Mouse (Mus musculus) thymus, adult 2 months (tissue): ENCODE results near the gene Pus3. TPM values are rescaled to one million over a fixed set of nuclear protein-coding genes. Genes with fewer than 3 reads are reported as not detected.
"Not testable (repeated sequence)": the region's sequence is repeated elsewhere in the genome, so short reads cannot be mapped to it uniquely, and the experiment has no call there.

Experiments
- DNase-seq: peaks from one replicate; pipeline ENCODE4 v3.0.0; 2021
- H3K27ac ChIP-seq: fragments of 200-500 bp; 2 replicates; pipeline ENCODE4 v1.5.1; 2012; ENCODE audit warnings: low read length, control low read depth; ENCODE audit not compliant: control insufficient read depth, insufficient read depth
- H3K27me3 ChIP-seq: fragments of 200-500 bp; 2 replicates; pipeline ENCODE4 v1.6.1; 2012; ENCODE audit warnings: mild to moderate bottlenecking, low read length, moderate library complexity, mixed read lengths; ENCODE audit not compliant: control insufficient read depth, insufficient read depth
- H3K36me3 ChIP-seq: fragments of 200-500 bp; 2 replicates; pipeline ENCODE4 v1.6.1; 2012; ENCODE audit warnings: mild to moderate bottlenecking, low read length, moderate library complexity; ENCODE audit not compliant: control insufficient read depth, insufficient read depth
- H3K4me1 ChIP-seq: fragments of 200-500 bp; replicated peaks from 2 replicates; pipeline ENCODE4 v1.6.1; 2012; ENCODE audit warnings: low read length; ENCODE audit not compliant: control insufficient read depth, insufficient read depth
- H3K4me3 ChIP-seq: fragments of 200-500 bp; 2 replicates; pipeline ENCODE4 v1.5.1; 2012; ENCODE audit warnings: mild to moderate bottlenecking, low read length, control low read depth, moderate library complexity; ENCODE audit not compliant: control insufficient read depth, insufficient read depth
- CTCF ChIP-seq: fragments of 200-500 bp; IDR thresholded peaks from 2 replicates; pipeline ENCODE4 v1.5.1; 2012; ENCODE audit warnings: mild to moderate bottlenecking, control low read depth, low read length, moderate library complexity, borderline replicate concordance; ENCODE audit not compliant: control insufficient read depth, poor library complexity, insufficient read depth; ENCODE audit errors: extremely low read depth
- POLR2A ChIP-seq: fragments of 200-500 bp; IDR thresholded peaks from 2 replicates; pipeline ENCODE4 v1.6.1; 2012; ENCODE audit warnings: mild to moderate bottlenecking, low read length, control low read depth, moderate library complexity; ENCODE audit not compliant: control insufficient read depth, poor library complexity, insufficient read depth; ENCODE audit errors: extremely low read depth
- WGBS: fragments of 180-500 bp; shearing (Covaris S2); methylation state at CpG from one replicate; pipeline ENCODE4 v1.1.7; 2018; 5-methylcytosine and 5-hydroxymethylcytosine counted together
- polyA plus RNA-seq: library from polyadenylated mRNA; depleted of rRNA; stranded (reverse); fragments of >200 nt; gene quantifications from 2 replicates; pipeline ENCODE4 v1.2.3, GENCODE M21; 2012; rRNA removed

Pus3 gene
- polyA plus RNA-seq, 1 experiment = 6.1 TPM

DNA sequence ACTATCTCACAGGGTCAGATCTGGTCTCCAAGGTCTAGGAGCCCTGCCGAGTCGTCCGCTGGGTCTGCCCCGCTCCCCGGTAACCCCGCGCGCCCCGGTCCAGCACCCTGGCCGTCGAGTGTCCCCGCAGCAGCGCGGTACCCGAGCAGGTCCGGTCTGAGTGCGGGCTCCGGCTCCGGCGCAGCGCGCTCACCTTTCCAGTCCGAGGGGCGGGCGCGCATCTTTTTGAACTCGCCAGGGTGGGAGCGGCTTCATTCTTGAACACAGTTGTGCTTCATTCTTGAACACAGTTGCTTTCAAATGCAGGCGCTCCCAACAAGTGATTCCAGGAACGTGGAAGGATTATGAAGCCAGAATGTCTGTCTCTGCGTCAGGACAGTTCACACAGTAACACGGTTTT is 16.0 kb downstream of the Pus3 start:
- no peaks in the 10 kb centered on the region; the same call in 1 of the 2 replicates for H3K27me3 ChIP-seq
- H3K4me1 ChIP-seq = no peaks in the 10 kb centered on the region
- TF ChIP-seq POLR2A (no peak), CTCF (no peak)
- H3K36me3 ChIP-seq = no peaks in the 10 kb centered on the region
- 21% methylated on average over 32 of the region's 32 CpGs for WGBS
- no peak overlapping the region for H3K27ac ChIP-seq
- H3K4me3 ChIP-seq = no peak overlapping the region
- no peak for DNase-seq

DNA sequence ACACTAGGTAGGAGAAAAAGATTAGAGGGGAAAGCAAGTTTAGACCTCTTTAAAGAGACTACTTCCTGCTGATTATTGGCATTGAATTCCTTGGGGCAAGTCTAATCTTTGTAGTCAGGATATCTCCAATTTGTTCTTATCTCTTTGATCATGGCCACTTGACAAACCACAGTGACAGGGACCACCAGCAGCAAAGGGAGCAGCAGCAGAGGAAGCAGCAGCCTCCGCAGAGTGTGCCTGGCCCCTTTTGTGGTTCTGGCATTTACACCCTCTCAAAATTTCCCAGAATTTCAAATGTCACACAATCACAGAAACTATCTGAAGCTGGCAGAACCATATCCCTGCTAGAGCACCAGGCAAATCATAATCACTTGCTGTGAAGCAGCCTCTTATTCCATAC is 29.3 kb downstream of the Pus3 start:
- H3K4me1 ChIP-seq = no peaks in the 10 kb centered on the region
- DNase-seq = no peak
- no peaks in the 10 kb centered on the region for H3K36me3 ChIP-seq
- H3K27me3 ChIP-seq = no peaks in the 10 kb centered on the region
- H3K27ac ChIP-seq = no peak overlapping the region
- TF ChIP-seq CTCF = no peak
- no peak for TF ChIP-seq POLR2A
- no peak overlapping the region for H3K4me3 ChIP-seq
- 30% methylated on average over 1 of the region's 1 CpGs for WGBS

DNA sequence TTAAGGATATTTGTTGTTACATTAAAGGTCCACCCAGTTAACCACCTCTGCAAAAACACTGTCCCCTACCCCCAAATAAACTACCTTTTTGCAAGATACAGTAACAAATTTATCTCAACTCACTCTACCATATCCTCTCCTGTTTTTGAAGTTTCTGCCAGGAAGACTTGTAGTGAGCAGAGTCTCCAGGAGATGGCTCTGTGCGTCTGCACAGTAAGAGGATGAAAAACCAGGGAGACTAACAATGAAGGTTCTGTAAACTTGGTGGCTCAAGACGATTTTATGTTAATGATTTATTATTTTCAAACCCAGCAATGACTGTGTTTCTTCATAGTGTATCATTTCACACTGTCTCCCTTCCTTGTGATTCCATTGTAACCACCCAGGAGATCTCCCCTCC is 34.5 kb downstream of the Pus3 start:
- Histone ChIP-seq H3K4me3 (no peak overlapping the region), H3K4me1 (no peaks in the 10 kb centered on the region), H3K36me3 (no peaks in the 10 kb centered on the region), H3K27me3 (no peaks in the 10 kb centered on the region), H3K27ac (no peak overlapping the region)
- TF ChIP-seq POLR2A (no peak), CTCF (no peak)
- WGBS = 7% methylated on average over 2 of the region's 2 CpGs
- no peak for DNase-seq

DNA sequence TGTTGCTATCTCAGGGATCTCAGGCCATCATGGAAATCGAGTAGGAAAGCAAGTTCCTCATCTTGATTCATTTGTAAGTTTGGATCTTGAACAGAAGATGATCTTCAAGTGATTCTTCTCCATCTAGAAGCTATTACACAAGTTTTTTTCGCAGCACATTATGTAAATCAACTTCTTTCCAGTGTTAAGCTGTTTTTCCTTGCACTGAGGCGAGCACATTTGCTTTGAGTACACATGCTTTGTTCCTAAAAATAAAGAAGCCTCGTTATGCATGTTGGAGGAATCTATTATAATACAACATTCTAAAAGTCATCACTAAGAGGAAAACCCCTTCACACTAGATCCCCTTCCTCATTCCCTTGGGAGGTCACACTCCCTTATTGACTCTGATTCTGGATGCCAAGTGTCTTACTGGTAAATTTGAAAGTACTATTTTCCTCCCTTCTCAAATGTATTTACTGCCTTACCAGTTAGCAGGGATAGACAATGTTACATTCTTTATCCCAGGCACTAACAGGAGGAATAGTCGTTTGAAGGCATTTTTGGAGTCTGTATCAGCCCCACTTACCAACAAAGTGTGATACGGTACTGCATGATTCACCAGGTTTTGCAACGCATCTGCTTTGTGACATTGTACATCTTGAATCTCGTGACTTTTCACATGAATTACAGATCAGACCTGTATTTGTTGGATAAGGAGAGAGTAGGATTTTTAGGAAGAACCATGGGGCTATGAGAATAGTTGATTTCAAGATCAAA is 49.4 kb downstream of the Pus3 start:
- TF ChIP-seq POLR2A (no peak), CTCF (no peak)
- WGBS = 73% methylated on average over 8 of the region's 8 CpGs
- no peak for DNase-seq
- no peaks in the 10 kb centered on the region for H3K4me1 ChIP-seq
- H3K27ac ChIP-seq = no peak overlapping the region
- no peaks in the 10 kb centered on the region for H3K27me3 ChIP-seq
- no peak overlapping the region for H3K4me3 ChIP-seq
- H3K36me3 ChIP-seq = no peaks in the 10 kb centered on the region

- no peak within 1 kb of the TSS for H3K27ac ChIP-seq
- DNase-seq = no peak
- no peak within 1 kb of the TSS for H3K4me3 ChIP-seq
- no peaks in the 10 kb centered on the region for H3K36me3 ChIP-seq
- H3K4me1 ChIP-seq = no peaks in the 10 kb centered on the region
- no peaks in the 10 kb centered on the region for H3K27me3 ChIP-seq
- 81% methylated on average over 1 of the region's 1 CpGs for whole genome bisulfite sequencing
- TF ChIP-seq CTCF (no peak), POLR2A (no peak)
Observed at GRCm38 (mm10) chr9:35611841-35612240, 53.4 kb downstream of the Pus3 start, which contains the start of gene Pate4. TSS of gene Pate4 (minus strand) at chr9:35611941.

DNA sequence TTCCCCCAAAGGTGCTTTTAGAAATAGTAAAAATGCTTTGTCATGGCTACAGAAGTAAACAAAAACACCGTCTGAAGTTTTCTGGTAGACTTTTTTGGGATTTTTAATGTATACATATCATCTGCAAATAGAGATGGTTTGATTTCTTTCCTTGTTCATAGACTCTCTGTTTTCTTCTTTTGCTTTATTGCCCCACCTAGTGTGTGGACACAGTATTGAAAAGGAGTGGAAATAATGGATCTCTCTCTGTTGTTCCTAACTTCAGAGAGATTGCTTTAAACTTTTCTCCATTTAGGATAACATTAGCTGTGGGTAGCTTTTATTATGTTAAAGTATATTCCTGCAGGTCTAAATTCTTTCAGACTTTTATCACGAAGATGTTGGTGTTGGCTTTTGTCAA is 55.6 kb downstream of the Pus3 start:
- Histone ChIP-seq H3K4me3 (no peak overlapping the region), H3K27me3 (no peaks in the 10 kb centered on the region), H3K4me1 (no peaks in the 10 kb centered on the region), H3K27ac (no peak overlapping the region), H3K36me3 (no peaks in the 10 kb centered on the region)
- 22% methylated on average over 2 of the region's 2 CpGs for WGBS
- TF ChIP-seq POLR2A = no peak
- no peak for TF ChIP-seq CTCF
- no peak for DNase-seq

- 70% methylated on average over 2 of the region's 2 CpGs for WGBS
- DNase-seq, H3K27ac ChIP-seq: not testable (repeated sequence)
Observed at GRCm38 (mm10) chr9:35616784-35617183, 58.4 kb downstream of the Pus3 start.

More at GRCm38 (mm10) chr9:35616784-35617183, 58.4 kb downstream of the Pus3 start:
- H3K4me3 ChIP-seq, H3K27me3 ChIP-seq, H3K36me3 ChIP-seq, H3K4me1 ChIP-seq: not testable (repeated sequence)

Other genes starting within 250 kb of the Pus3 start
- 8.7 and 8.8 TPM in 2 replicates for gene Cdon, start 137.5 kb upstream of the Pus3 start, polyA plus RNA-seq
- gene Gm1113, start 40.3 kb upstream of the Pus3 start, polyA plus RNA-seq = not detected in 2 replicates
- gene Ddx25, start 67 bp upstream of the Pus3 start, polyA plus RNA-seq = 0.03 and 0.08 TPM in 2 replicates
- gene Pate2, start 11.7 kb downstream of the Pus3 start, polyA plus RNA-seq = 0.33 and 0.49 TPM in 2 replicates
- 4.8 and 4.9 TPM in 2 replicates for gene Hyls1, start 11.8 kb downstream of the Pus3 start, polyA plus RNA-seq
- gene Pate4, start 53.3 kb downstream of the Pus3 start, polyA plus RNA-seq = not detected in 2 replicates
- gene Pate3, start 89.6 kb downstream of the Pus3 start, polyA plus RNA-seq = not detected in 2 replicates
- gene Pate1, start 128.8 kb downstream of the Pus3 start, polyA plus RNA-seq = not detected in 2 replicates
- not detected in 2 replicates for gene Gm17677, start 182.5 kb downstream of the Pus3 start, polyA plus RNA-seq
- gene Gm17727, start 219.5 kb downstream of the Pus3 start, polyA plus RNA-seq = not detected in 2 replicates
- not detected in 2 replicates for gene Gm27235, start 231.5 kb downstream of the Pus3 start, polyA plus RNA-seq
- not detected in 2 replicates for gene D730048I06Rik, start 231.5 kb downstream of the Pus3 start, polyA plus RNA-seq